Mouse (Mus musculus) lung, postnatal 0 days (tissue): Measurements from ENCODE around the gene Naa10.
A peak's percentile ranks its signal among the peaks of the same experiment; 100 is the strongest.

Experiments
- CTCF ChIP-seq: IDR thresholded peaks from 2 replicates; pipeline ENCODE4 v1.5.1; 2016; ENCODE audit warnings: antibody characterized with exemption, mild to moderate bottlenecking
- EP300 ChIP-seq: IDR thresholded peaks from 2 replicates; pipeline ENCODE4 v1.6.1; 2016; ENCODE audit warnings: antibody characterized with exemption, mild to moderate bottlenecking, control low read depth

- TF ChIP-seq CTCF (peak; percentile 61), EP300 (no peak)
Measured at GRCm38 (mm10) chrX:73895719-73896118, 26.0 kb downstream of the Naa10 start, which contains the start of gene L1cam.
